Mouse (Mus musculus): ENCODE measurements around the gene Kif1b.
A peak's percentile ranks its signal among the peaks of the same experiment; 100 is the strongest.

The Kif1b gene

GRCm38 (mm10) chr4:149314275-149314837 lies 6.9 kb upstream of the Kif1b start:
- no peak for DNase-seq (ENCODE audit: extremely low spot score)

- DNase-seq (ENCODE audit: extremely low spot score) = no peak
Measured at GRCm38 (mm10) chr4:149313558-149314253, 6.2 kb upstream of the Kif1b start.

- DNase-seq (ENCODE audit: extremely low spot score) = no peak
Measured at GRCm38 (mm10) chr4:149311996-149312395, 4.5 kb upstream of the Kif1b start.

- DNase-seq (ENCODE audit: extremely low spot score) = no peak
Measured at GRCm38 (mm10) chr4:149308491-149308820, 963 bp upstream of the Kif1b start.

GRCm38 (mm10) chr4:149306712-149307595 lies 539 bp downstream of the Kif1b start:
- DNase-seq (ENCODE audit: extremely low spot score) = peak; percentile 68

- no peak for DNase-seq (ENCODE audit: extremely low spot score)
Measured at GRCm38 (mm10) chr4:149305761-149306711, 1.5 kb downstream of the Kif1b start.

GRCm38 (mm10) chr4:149304466-149304865 lies 3.0 kb downstream of the Kif1b start:
- DNase-seq (ENCODE audit: extremely low spot score) = no peak

GRCm38 (mm10) chr4:149303502-149303901 lies 4.0 kb downstream of the Kif1b start:
- no peak for DNase-seq (ENCODE audit: extremely low spot score)

GRCm38 (mm10) chr4:149302751-149303150 lies 4.7 kb downstream of the Kif1b start:
- no peak for DNase-seq (ENCODE audit: extremely low spot score)

GRCm38 (mm10) chr4:149302136-149302535 lies 5.4 kb downstream of the Kif1b start:
- no peak for DNase-seq (ENCODE audit: extremely low spot score)

GRCm38 (mm10) chr4:149296501-149296900 lies 11.0 kb downstream of the Kif1b start:
- DNase-seq (ENCODE audit: extremely low spot score) = no peak

GRCm38 (mm10) chr4:149292984-149293383 lies 14.5 kb downstream of the Kif1b start:
- DNase-seq (ENCODE audit: extremely low spot score) = no peak

GRCm38 (mm10) chr4:149291061-149291460 lies 16.4 kb downstream of the Kif1b start:
- no peak for DNase-seq (ENCODE audit: extremely low spot score)

- DNase-seq (ENCODE audit: extremely low spot score) = no peak
Measured at GRCm38 (mm10) chr4:149290157-149290750, 17.2 kb downstream of the Kif1b start.

GRCm38 (mm10) chr4:149286287-149287137 lies 21.0 kb downstream of the Kif1b start:
- no peak for DNase-seq (ENCODE audit: extremely low spot score)

- DNase-seq (ENCODE audit: extremely low spot score) = no peak
Measured at GRCm38 (mm10) chr4:149285691-149286090, 21.8 kb downstream of the Kif1b start.

GRCm38 (mm10) chr4:149283018-149283417 lies 24.5 kb downstream of the Kif1b start:
- no peak for DNase-seq (ENCODE audit: extremely low spot score)

GRCm38 (mm10) chr4:149282025-149282738 lies 25.3 kb downstream of the Kif1b start:
- DNase-seq (ENCODE audit: extremely low spot score) = no peak

- DNase-seq (ENCODE audit: extremely low spot score) = peak; percentile 28
Measured at GRCm38 (mm10) chr4:149277571-149277970, 29.9 kb downstream of the Kif1b start.

GRCm38 (mm10) chr4:149273128-149273527 lies 34.4 kb downstream of the Kif1b start:
- DNase-seq (ENCODE audit: extremely low spot score) = no peak

All from embryo, embryonic 9.5 days (tissue).